Mouse (Mus musculus) small intestine, adult 2 months (tissue): ENCODE measurements around the gene Nmnat2.

ENCODE experiments used
- CTCF ChIP-seq: fragments of 200-500 bp; IDR thresholded peaks from 2 replicates; pipeline ENCODE4 v1.5.1; 2012; ENCODE audit warnings: low read depth, mild to moderate bottlenecking, control low read depth, inconsistent platforms, low read length, moderate library complexity, mixed read lengths; ENCODE audit not compliant: insufficient replicate concordance, insufficient read length; ENCODE audit errors: extremely low read depth
- POLR2A ChIP-seq: fragments of 200-500 bp; IDR thresholded peaks from 2 replicates; pipeline ENCODE4 v1.6.1; 2012; ENCODE audit warnings: low read depth, mild to moderate bottlenecking, control low read depth, inconsistent platforms, low read length, moderate library complexity

DNA sequence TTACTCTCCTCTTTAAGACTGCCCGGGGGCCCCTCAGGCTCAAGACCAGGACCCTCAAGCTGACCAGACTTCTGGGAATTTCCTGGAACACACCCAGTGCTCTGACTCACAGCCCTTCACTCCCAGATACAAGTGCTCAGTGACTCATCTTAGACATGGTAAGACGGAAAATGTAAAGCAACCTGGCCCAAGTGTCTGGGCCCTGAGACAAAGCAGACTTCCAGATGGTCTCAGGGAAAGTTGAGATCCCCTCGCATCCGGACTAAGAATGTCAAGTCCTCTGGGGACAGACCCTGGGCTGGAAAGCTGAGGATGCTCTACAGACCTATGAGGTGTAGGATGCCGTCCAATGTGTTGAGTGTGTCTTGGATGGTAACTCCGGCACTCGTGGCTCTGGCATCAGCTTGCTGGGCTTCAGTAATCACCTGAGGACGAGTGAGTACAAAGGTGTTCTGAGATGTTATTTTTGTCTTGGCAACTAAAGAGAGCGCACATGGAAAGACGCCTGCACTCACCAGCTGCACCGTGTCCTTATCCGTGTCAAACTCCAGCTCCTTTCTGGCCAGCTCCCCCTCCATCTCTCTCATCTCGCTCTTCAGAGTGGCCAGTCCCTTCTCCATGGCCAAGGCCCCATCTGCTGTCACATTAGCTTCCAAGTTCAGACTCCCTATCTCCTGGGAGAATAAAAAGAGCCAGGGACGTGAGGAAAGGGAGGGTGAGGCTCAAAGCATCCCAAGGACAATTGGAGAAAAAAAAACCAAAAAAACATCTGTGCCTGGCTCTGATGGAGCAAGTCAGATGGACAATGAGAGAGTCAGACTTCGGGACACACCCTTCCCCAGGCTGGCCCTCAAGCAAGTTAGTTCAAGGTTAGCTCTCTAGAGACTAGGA is 171.9 kb downstream of the Nmnat2 start:
- no peak for TF ChIP-seq CTCF
- no peak for TF ChIP-seq POLR2A
